Mouse (Mus musculus): ENCODE measurements at regions not wholly inside any gene's neighbourhood (a gene's known extent, or its start where the extent isn't known, plus 50 kb on each side); places are given as distances from the start of the nearest gene placed in this dataset.

DNA sequence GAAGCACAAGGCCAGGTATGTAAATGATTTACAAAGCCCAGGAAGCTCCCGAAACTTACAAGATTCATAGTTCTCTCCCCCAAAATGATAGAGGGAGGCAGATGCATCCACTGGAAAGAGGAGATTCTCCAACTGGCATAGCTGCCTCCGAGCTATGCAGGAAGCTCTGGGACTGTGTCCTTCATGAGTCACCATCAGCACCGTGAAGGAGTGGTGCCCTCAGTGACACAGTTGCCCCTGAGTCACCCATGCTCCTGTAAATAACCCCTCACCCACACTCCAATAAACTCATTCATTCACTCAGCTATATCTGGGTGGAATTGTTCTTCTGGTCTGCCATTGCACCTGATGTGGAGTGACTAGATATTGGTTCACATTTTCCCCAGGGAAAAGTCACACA is 114.6 kb downstream of the Zfp169 start:
- TF ChIP-seq POLR2A (IDR thresholded peaks at IDR 0.05; ENCODE audit: extremely low read depth, insufficient read depth, low read length): no peak
- TF ChIP-seq CTCF (IDR thresholded peaks at IDR 0.05; ENCODE audit: low read depth, low read length): no peak
- Histone ChIP-seq H3K4me1 (ENCODE audit: control insufficient read depth, insufficient read depth, low read length) (no peaks in the 10 kb centered on the region), H3K79me2 (ENCODE audit: control insufficient read depth, insufficient read depth, low read length) (no peaks in the 10 kb centered on the region), H3K4me3 (ENCODE audit: insufficient read depth, low read depth, low read length) (no peak overlapping the region), H3K27ac (replicated peaks; ENCODE audit: insufficient read depth, low read depth, low read length) (no peak overlapping the region), H3K36me3 (ENCODE audit: control insufficient read depth, insufficient read depth, low read length) (no peaks in the 10 kb centered on the region), H3K9ac (ENCODE audit: low read depth, low read length) (no peak overlapping the region), H3K27me3 (ENCODE audit: control insufficient read depth, insufficient read depth, low read length) (0 out of 2 replicates have a peak, but pooled peaks cover 4% of the 10 kb centered on the region)
- WGBS: 75% methylated on average over 3 of the region's 3 CpGs
- no peak for DNase-seq (ENCODE audit: extremely low read depth, low read depth, low spot score)

GRCm38 (mm10) chr13:48402316-48402715 is 110.9 kb downstream of the Zfp169 start:
- Histone ChIP-seq H3K9ac (ENCODE audit: low read depth, low read length) (no peak overlapping the region), H3K79me2 (ENCODE audit: control insufficient read depth, insufficient read depth, low read length) (no peaks in the 10 kb centered on the region), H3K36me3 (ENCODE audit: control insufficient read depth, insufficient read depth, low read length) (no peaks in the 10 kb centered on the region), H3K27ac (replicated peaks; ENCODE audit: insufficient read depth, low read depth, low read length) (no peak overlapping the region), H3K4me3 (ENCODE audit: insufficient read depth, low read depth, low read length) (no peak overlapping the region), H3K4me1 (ENCODE audit: control insufficient read depth, insufficient read depth, low read length) (no peaks in the 10 kb centered on the region), H3K27me3 (ENCODE audit: control insufficient read depth, insufficient read depth, low read length) (0 out of 2 replicates have a peak, but pooled peaks cover 4% of the 10 kb centered on the region)
- no peak for DNase-seq (ENCODE audit: extremely low read depth, low read depth, low spot score)
- TF ChIP-seq CTCF (IDR thresholded peaks at IDR 0.05; ENCODE audit: low read depth, low read length) (no peak), POLR2A (IDR thresholded peaks at IDR 0.05; ENCODE audit: extremely low read depth, insufficient read depth, low read length) (no peak)
- WGBS: 13% methylated on average over 5 of the region's 5 CpGs

- Histone ChIP-seq H3K36me3 (ENCODE audit: control insufficient read depth, insufficient read depth, low read length) (no peaks in the 10 kb centered on the region), H3K4me3 (ENCODE audit: insufficient read depth, low read depth, low read length) (no peak overlapping the region), H3K27ac (replicated peaks; ENCODE audit: insufficient read depth, low read depth, low read length) (no peak overlapping the region), H3K79me2 (ENCODE audit: control insufficient read depth, insufficient read depth, low read length) (no peaks in the 10 kb centered on the region), H3K27me3 (ENCODE audit: control insufficient read depth, insufficient read depth, low read length) (no peaks in the 10 kb centered on the region), H3K4me1 (ENCODE audit: control insufficient read depth, insufficient read depth, low read length) (no peaks in the 10 kb centered on the region), H3K9ac (ENCODE audit: low read depth, low read length) (no peak overlapping the region)
- WGBS: 61% methylated on average over 9 of the region's 9 CpGs
- no peak for DNase-seq (ENCODE audit: extremely low read depth, low read depth, low spot score)
- TF ChIP-seq POLR2A (IDR thresholded peaks at IDR 0.05; ENCODE audit: extremely low read depth, insufficient read depth, low read length): no peak
- TF ChIP-seq CTCF (IDR thresholded peaks at IDR 0.05; ENCODE audit: low read depth, low read length): no peak
These were observed 90.6 kb downstream of the Zfp169 start for GRCm38 (mm10) chr13:48422438-48423329.

- no peaks in the 10 kb centered on the region for H3K36me3 ChIP-seq (ENCODE audit: control insufficient read depth, insufficient read depth, low read length)
- no peak overlapping the region for H3K9ac ChIP-seq (ENCODE audit: low read depth, low read length)
- TF ChIP-seq POLR2A (IDR thresholded peaks at IDR 0.05; ENCODE audit: extremely low read depth, insufficient read depth, low read length): no peak
- TF ChIP-seq CTCF (IDR thresholded peaks at IDR 0.05; ENCODE audit: low read depth, low read length): no peak
- DNase-seq (ENCODE audit: extremely low read depth, low read depth, low spot score): no peak
- WGBS: 56% methylated on average over 5 of the region's 5 CpGs
- no peak overlapping the region for H3K27ac ChIP-seq (replicated peaks; ENCODE audit: insufficient read depth, low read depth, low read length)
- H3K4me1 ChIP-seq (ENCODE audit: control insufficient read depth, insufficient read depth, low read length): no peaks in the 10 kb centered on the region
- no peaks in the 10 kb centered on the region for H3K79me2 ChIP-seq (ENCODE audit: control insufficient read depth, insufficient read depth, low read length)
- no peaks in the 10 kb centered on the region for H3K27me3 ChIP-seq (ENCODE audit: control insufficient read depth, insufficient read depth, low read length)
- H3K4me3 ChIP-seq (ENCODE audit: insufficient read depth, low read depth, low read length): no peak overlapping the region
These were observed 86.4 kb downstream of the Zfp169 start for GRCm38 (mm10) chr13:48426816-48427215.

- no peak overlapping the region for H3K27ac ChIP-seq (replicated peaks; ENCODE audit: insufficient read depth, low read depth, low read length)
- 41% methylated on average over 14 of the region's 14 CpGs for WGBS
- H3K4me1 ChIP-seq (ENCODE audit: control insufficient read depth, insufficient read depth, low read length): no peaks in the 10 kb centered on the region
- H3K9ac ChIP-seq (ENCODE audit: low read depth, low read length): no peak overlapping the region
- no peaks in the 10 kb centered on the region for H3K27me3 ChIP-seq (ENCODE audit: control insufficient read depth, insufficient read depth, low read length)
- H3K4me3 ChIP-seq (ENCODE audit: insufficient read depth, low read depth, low read length): no peak overlapping the region
- DNase-seq (ENCODE audit: extremely low read depth, low read depth, low spot score): no peak
- no peaks in the 10 kb centered on the region for H3K36me3 ChIP-seq (ENCODE audit: control insufficient read depth, insufficient read depth, low read length)
- no peaks in the 10 kb centered on the region for H3K79me2 ChIP-seq (ENCODE audit: control insufficient read depth, insufficient read depth, low read length)
- TF ChIP-seq POLR2A (IDR thresholded peaks at IDR 0.05; ENCODE audit: extremely low read depth, insufficient read depth, low read length) (no peak), CTCF (IDR thresholded peaks at IDR 0.05; ENCODE audit: low read depth, low read length) (no peak)
These were observed 76.4 kb downstream of the Zfp169 start for GRCm38 (mm10) chr13:48436659-48437345.

All from liver, adult 2 months (tissue).